Mouse (Mus musculus) NIH3T3 (cell line): ENCODE results near the gene Bicra.

Experiments
- DNase-seq: peaks from one replicate; pipeline ENCODE4 v3.0.0-alpha.2; 2012; ENCODE audit warnings: low read depth

Gene Bicra

GRCm38 (mm10) chr7:16047338-16048146 is at the start of gene Bicra:
Gene Bicra, minus strand, starts transcription at chr7:16047921.
- peak; percentile 96 for DNase-seq

GRCm38 (mm10) chr7:16094592-16094991 is 46.9 kb upstream of the Bicra start:
- DNase-seq: no peak

- DNase-seq: no peak
Measured at GRCm38 (mm10) chr7:16087587-16087986, 39.9 kb upstream of the Bicra start.

GRCm38 (mm10) chr7:16083361-16083760 is 35.6 kb upstream of the Bicra start:
- no peak for DNase-seq

GRCm38 (mm10) chr7:16080581-16080980 is 32.9 kb upstream of the Bicra start:
- DNase-seq: no peak

GRCm38 (mm10) chr7:16079947-16080346 is 32.2 kb upstream of the Bicra start:
- DNase-seq: no peak

GRCm38 (mm10) chr7:16071906-16072305 is 24.2 kb upstream of the Bicra start:
- DNase-seq: no peak

- no peak for DNase-seq
Measured at GRCm38 (mm10) chr7:16070846-16071245, 23.1 kb upstream of the Bicra start.

- peak; percentile 42 for DNase-seq
Measured at GRCm38 (mm10) chr7:16063490-16063889, 15.8 kb upstream of the Bicra start.

- no peak for DNase-seq
Measured at GRCm38 (mm10) chr7:16062099-16062420, 14.3 kb upstream of the Bicra start.

GRCm38 (mm10) chr7:16061219-16062098 is 13.7 kb upstream of the Bicra start, which contains the start of gene Zfp541:
Gene Zfp541, plus strand, starts transcription at chr7:16061814.
- no peak for DNase-seq

- DNase-seq: peak; percentile 47
Measured at GRCm38 (mm10) chr7:16057136-16057534, 9.4 kb upstream of the Bicra start.

GRCm38 (mm10) chr7:16056459-16057135 is 8.9 kb upstream of the Bicra start:
- DNase-seq: peak; percentile 73

GRCm38 (mm10) chr7:16055665-16056064 is 7.9 kb upstream of the Bicra start:
- DNase-seq: no peak

GRCm38 (mm10) chr7:16054966-16055365 is 7.2 kb upstream of the Bicra start:
- DNase-seq: no peak

- DNase-seq: no peak
Measured at GRCm38 (mm10) chr7:16053105-16053504, 5.4 kb upstream of the Bicra start.

GRCm38 (mm10) chr7:16052684-16053083 is 5.0 kb upstream of the Bicra start:
- peak; percentile 98 for DNase-seq

- DNase-seq: peak; percentile 90
Measured at GRCm38 (mm10) chr7:16051883-16052595, 4.3 kb upstream of the Bicra start.

- no peak for DNase-seq
Measured at GRCm38 (mm10) chr7:16050600-16050999, 2.9 kb upstream of the Bicra start.

- no peak for DNase-seq
Measured at GRCm38 (mm10) chr7:16049576-16049915, 1.8 kb upstream of the Bicra start.

GRCm38 (mm10) chr7:16048675-16049575 is 1.2 kb upstream of the Bicra start:
- DNase-seq: peak; percentile 52
